Comparison of ENCODE assay signal across 27 mouse cellular contexts in genomic region chr12:90417590-90418221, GRCm38 (mm10).
DNase-seq lines count a peak whose midpoint lies in the region; ATAC-seq and TF ChIP-seq lines count a peak whose summit lies in the region.
"Had no signal": no experiment of that assay in that cellular context is flagged by ENCODE, and none has a peak within 500 bp of the region (broad histone marks: within the 10 kb centered on the region; RNA-seq: fewer than 3 reads in every experiment).

No protein-coding gene starts in this region.

- no peak for TF ChIP-seq CTCF in kidney, adult 2 months (conservative IDR thresholded peaks at IDR 0.05; ENCODE audit: insufficient read depth, insufficient read length, low read depth, low read length)
- no peak for TF ChIP-seq CTCF in left cerebral cortex, adult 2 months (IDR thresholded peaks at IDR 0.05)

- H3K9me3 ChIP-seq in kidney, embryonic 14.5 days (ENCODE audit: control insufficient read depth, low read length) = no peaks in the 10 kb centered on the region
- no peaks in the 10 kb centered on the region for H3K9me3 ChIP-seq in forebrain, embryonic 15.5 days
- H3K9me3 ChIP-seq: embryonic facial prominence, embryonic 12.5 days; heart, embryonic 10.5 days; heart, embryonic 15.5 days; intestine, embryonic 15.5 days; limb, embryonic 12.5 days; liver, embryonic 15.5 days; neural tube, embryonic 12.5 days; stomach, embryonic 15.5 days had no signal

- peak; percentile 67 for DNase-seq in kidney, adult 2 months
- peak; percentile 46 for DNase-seq in kidney, postnatal 14 days
- no peak for DNase-seq in gastrocnemius, postnatal 4 days (ENCODE audit: low spot score in 2 of 2)
- no peak for DNase-seq in left cerebral cortex, adult 2 months (ENCODE audit: extremely low spot score in 1 of 2, low spot score in 2 of 2)
- DNase-seq: adrenal gland, adult 2 months; B cell, adult 2 months; cerebellum, adult 9-10 months; cerebellum, postnatal 36 days; embryo, embryonic 11 days; gastrocnemius, adult 2 months; lung, postnatal 36 days; right cerebral cortex, postnatal 14 days had no signal

- ATAC-seq in kidney, embryonic 14.5 days (ENCODE audit: low FRiP score, low TSS enrichment) = peak; percentile 95
- no peak for ATAC-seq in forebrain, embryonic 15.5 days (replicated peaks)
- ATAC-seq: activated CD4-positive, CD25-positive, alpha-beta regulatory T cell, adult 4 months; forebrain, embryonic 14.5 days; hindbrain, embryonic 16.5 days; intestine, embryonic 15.5 days; midbrain, embryonic 16.5 days had no signal

- H3K27ac ChIP-seq in kidney, adult 2 months (ENCODE audit: insufficient read depth, low read depth, low read length) = no peak overlapping the region; the same call in 1 of the 2 replicates
- no peak overlapping the region for H3K27ac ChIP-seq in kidney, embryonic 14.5 days (ENCODE audit: low read depth, low read length)
- no peak overlapping the region for H3K27ac ChIP-seq in left cerebral cortex, adult 2 months
- no peak overlapping the region for H3K27ac ChIP-seq in forebrain, embryonic 15.5 days (replicated peaks)
- H3K27ac ChIP-seq: embryonic facial prominence, embryonic 12.5 days; gastrocnemius, adult 2 months; heart, embryonic 10.5 days; heart, embryonic 15.5 days; intestine, embryonic 15.5 days; limb, embryonic 12.5 days; liver, embryonic 15.5 days; neural tube, embryonic 12.5 days; stomach, embryonic 15.5 days had no signal

- WGBS in kidney, adult 2 months = 13% methylated on average over 2 of the region's 2 CpGs
- WGBS in kidney, embryonic 14.5 days = 9% methylated on average over 2 of the region's 2 CpGs
- WGBS in forebrain, embryonic 15.5 days = 96% methylated on average over 2 of the region's 2 CpGs

- no peaks in the 10 kb centered on the region for H3K36me3 ChIP-seq in kidney, adult 2 months (ENCODE audit: control insufficient read depth, insufficient read depth, low read length)
- no peaks in the 10 kb centered on the region for H3K36me3 ChIP-seq in kidney, embryonic 14.5 days (ENCODE audit: control insufficient read depth, insufficient read depth, low read length)
- H3K36me3 ChIP-seq in forebrain, embryonic 15.5 days = no peaks in the 10 kb centered on the region
- H3K36me3 ChIP-seq: embryonic facial prominence, embryonic 12.5 days; heart, embryonic 10.5 days; heart, embryonic 15.5 days; intestine, embryonic 15.5 days; limb, embryonic 12.5 days; liver, embryonic 15.5 days; neural tube, embryonic 12.5 days; stomach, embryonic 15.5 days had no signal

- intact Hi-C loops in left cerebral cortex, adult 2 months (cut with DNase I) = no loop called here

- H3K9ac ChIP-seq in kidney, embryonic 14.5 days (ENCODE audit: low read depth, low read length) = no peak overlapping the region
- H3K9ac ChIP-seq in forebrain, embryonic 15.5 days (replicated peaks) = no peak overlapping the region
- H3K9ac ChIP-seq: embryonic facial prominence, embryonic 12.5 days; heart, embryonic 15.5 days; intestine, embryonic 15.5 days; limb, embryonic 12.5 days; liver, embryonic 15.5 days; neural tube, embryonic 12.5 days; stomach, embryonic 15.5 days had no signal

- no peak for TF ChIP-seq POLR2A in kidney, adult 2 months (IDR thresholded peaks at IDR 0.05; ENCODE audit: low read depth, low read length)

- no peak overlapping the region for H3K4me3 ChIP-seq in kidney, adult 2 months (ENCODE audit: insufficient read depth, low read depth, low read length)
- no peak overlapping the region for H3K4me3 ChIP-seq in kidney, embryonic 14.5 days (ENCODE audit: low read length)
- no peak overlapping the region for H3K4me3 ChIP-seq in left cerebral cortex, adult 2 months
- H3K4me3 ChIP-seq in forebrain, embryonic 15.5 days = no peak overlapping the region
- H3K4me3 ChIP-seq: embryonic facial prominence, embryonic 12.5 days; gastrocnemius, adult 2 months; heart, embryonic 10.5 days; heart, embryonic 15.5 days; intestine, embryonic 15.5 days; limb, embryonic 12.5 days; liver, embryonic 15.5 days; neural tube, embryonic 12.5 days; stomach, embryonic 15.5 days had no signal

- H3K4me2 ChIP-seq in kidney, embryonic 14.5 days (replicated peaks; ENCODE audit: low read depth, low read length) = no peak overlapping the region
- no peak overlapping the region for H3K4me2 ChIP-seq in forebrain, embryonic 15.5 days (replicated peaks)
- H3K4me2 ChIP-seq: embryonic facial prominence, embryonic 12.5 days; heart, embryonic 15.5 days; intestine, embryonic 15.5 days; limb, embryonic 12.5 days; liver, embryonic 15.5 days; midbrain, embryonic 11.5 days; neural tube, embryonic 12.5 days; stomach, embryonic 15.5 days had no signal

- no peaks in the 10 kb centered on the region for H3K4me1 ChIP-seq in kidney, adult 2 months (ENCODE audit: control insufficient read depth, insufficient read depth, low read length)
- no peaks in the 10 kb centered on the region for H3K4me1 ChIP-seq in kidney, embryonic 14.5 days (ENCODE audit: control insufficient read depth, insufficient read depth, low read length)
- H3K4me1 ChIP-seq in forebrain, embryonic 15.5 days = no peaks in the 10 kb centered on the region
- H3K4me1 ChIP-seq: embryonic facial prominence, embryonic 12.5 days; heart, embryonic 10.5 days; heart, embryonic 15.5 days; intestine, embryonic 15.5 days; limb, embryonic 12.5 days; liver, embryonic 15.5 days; neural tube, embryonic 12.5 days; stomach, embryonic 15.5 days had no signal

- H3K27me3 ChIP-seq in kidney, adult 2 months (replicated peaks; ENCODE audit: control insufficient read depth, insufficient read depth, low read length) = no peaks in the 10 kb centered on the region
- no peaks in the 10 kb centered on the region for H3K27me3 ChIP-seq in kidney, embryonic 14.5 days (ENCODE audit: control insufficient read depth, insufficient read depth, low read length)
- no peaks in the 10 kb centered on the region for H3K27me3 ChIP-seq in forebrain, embryonic 15.5 days
- H3K27me3 ChIP-seq: embryonic facial prominence, embryonic 12.5 days; heart, embryonic 15.5 days; intestine, embryonic 15.5 days; liver, embryonic 15.5 days; neural tube, embryonic 12.5 days; stomach, embryonic 15.5 days had no signal

Comparison
In these comparisons a context has a peak if more than half of its experiments do, and no peak if none do; other contexts are left out.
1. DNase-seq: peak in kidney, adult 2 months (single experiment) and kidney, postnatal 14 days (single experiment); none in gastrocnemius, postnatal 4 days (0 of 2) and left cerebral cortex, adult 2 months (0 of 2).